Mouse (Mus musculus) cerebellum, postnatal 36 days (tissue): ENCODE data around the gene Zic2.

Experiments
- DNase-seq, 2 experiments: peaks; one replicate each; pipeline ENCODE4 v3.0.0; 2021 to 2022; ENCODE audit warnings: mixed read lengths in 2 of 2

Zic2 gene

GRCm38 (mm10) chr14:122474891-122475556, at the start of gene Zic2:
Zic2 (plus strand) TSS chr14:122475435.
- DNase-seq = peak; percentile 93 to 97

- no peak for DNase-seq
Measured at GRCm38 (mm10) chr14:122426529-122427203, 48.6 kb upstream of the Zic2 start.

GRCm38 (mm10) chr14:122427204-122427560, 48.1 kb upstream of the Zic2 start:
- DNase-seq = no peak

GRCm38 (mm10) chr14:122427654-122428053, 47.6 kb upstream of the Zic2 start:
- DNase-seq = no peak

GRCm38 (mm10) chr14:122432558-122432957, 42.7 kb upstream of the Zic2 start:
- DNase-seq = no peak

- DNase-seq = no peak
Measured at GRCm38 (mm10) chr14:122434039-122434438, 41.2 kb upstream of the Zic2 start.

- DNase-seq = no peak
Measured at GRCm38 (mm10) chr14:122436850-122437249, 38.4 kb upstream of the Zic2 start.

GRCm38 (mm10) chr14:122449601-122450495, 25.4 kb upstream of the Zic2 start:
- DNase-seq = peak; percentile 32 to 46

GRCm38 (mm10) chr14:122450496-122451382, 24.5 kb upstream of the Zic2 start, which contains the start of gene Gm5089:
Gm5089 (minus strand) TSS chr14:122451115.
- peak; percentile 70 to 71 for DNase-seq

- DNase-seq = no peak
Measured at GRCm38 (mm10) chr14:122451551-122452145, 23.6 kb upstream of the Zic2 start.

- DNase-seq = peak in 1 of 2 experiments; percentile 21
Measured at GRCm38 (mm10) chr14:122452701-122453387, 22.4 kb upstream of the Zic2 start.

- peak; percentile 69 to 70 for DNase-seq
Measured at GRCm38 (mm10) chr14:122453388-122453995, 21.7 kb upstream of the Zic2 start.

- peak in 1 of 2 experiments; percentile 31 for DNase-seq
Measured at GRCm38 (mm10) chr14:122453996-122454738, 21.1 kb upstream of the Zic2 start.

GRCm38 (mm10) chr14:122454901-122455561, 20.2 kb upstream of the Zic2 start:
- DNase-seq = peak in 1 of 2 experiments; percentile 31

- DNase-seq = no peak
Measured at GRCm38 (mm10) chr14:122455562-122455958, 19.7 kb upstream of the Zic2 start.

- DNase-seq = peak in 1 of 2 experiments; percentile 52
Measured at GRCm38 (mm10) chr14:122459332-122459731, 15.9 kb upstream of the Zic2 start.

- DNase-seq = peak in 1 of 2 experiments; percentile 38
Measured at GRCm38 (mm10) chr14:122459776-122460175, 15.5 kb upstream of the Zic2 start.

GRCm38 (mm10) chr14:122460226-122460625, 15.0 kb upstream of the Zic2 start:
- DNase-seq = peak in 1 of 2 experiments; percentile 47

- no peak for DNase-seq
Measured at GRCm38 (mm10) chr14:122461500-122461899, 13.7 kb upstream of the Zic2 start.
